Mouse (Mus musculus): ENCODE results near the gene Sppl2c. TPM values are rescaled to one million over a fixed set of nuclear protein-coding genes. Genes with fewer than 3 reads are reported as not detected.

Sppl2c gene
- polyA plus RNA-seq, 1 experiment from 2014 or later, result not detected

- H3K27me3 ChIP-seq (ENCODE audit: control insufficient read depth, insufficient read depth, low read depth, low read length), result peaks cover 16% of the 10 kb centered on the region
- no peaks in the 10 kb centered on the region for H3K36me3 ChIP-seq (ENCODE audit: control insufficient read depth, insufficient read depth, low read length)
- peak overlapping the region; percentile 51 for H3K4me2 ChIP-seq (ENCODE audit: low read depth, low read length)
- WGBS, result 6% methylated on average over 23 of the region's 23 CpGs
- peak overlapping the region; percentile 24 for H3K4me3 ChIP-seq (ENCODE audit: low read length)
- peak; percentile 92 for ATAC-seq (ENCODE audit: low read depth)
- H3K9me3 ChIP-seq (ENCODE audit: control insufficient read depth, low read length), result no peaks in the 10 kb centered on the region
- no peak overlapping the region for H3K27ac ChIP-seq (ENCODE audit: low read length)
- H3K9ac ChIP-seq (ENCODE audit: low read length), result no peak overlapping the region
- H3K4me1 ChIP-seq (replicated peaks; ENCODE audit: control insufficient read depth, insufficient read depth, low read length), result peaks cover 6% of the 10 kb centered on the region
Measured at GRCm38 (mm10) chr11:104157603-104158259, 28.4 kb upstream of the Sppl2c start.

GRCm38 (mm10) chr11:104158260-104158907 lies 27.7 kb upstream of the Sppl2c start:
- ATAC-seq (ENCODE audit: low read depth), result no peak
- peak overlapping the region; percentile 24 for H3K4me3 ChIP-seq (ENCODE audit: low read length)
- 13% methylated on average over 17 of the region's 17 CpGs for WGBS
- H3K27me3 ChIP-seq (ENCODE audit: control insufficient read depth, insufficient read depth, low read depth, low read length), result peaks cover 16% of the 10 kb centered on the region
- peaks cover 6% of the 10 kb centered on the region for H3K4me1 ChIP-seq (replicated peaks; ENCODE audit: control insufficient read depth, insufficient read depth, low read length)
- H3K36me3 ChIP-seq (ENCODE audit: control insufficient read depth, insufficient read depth, low read length), result no peaks in the 10 kb centered on the region
- peak overlapping the region; percentile 51 for H3K4me2 ChIP-seq (ENCODE audit: low read depth, low read length)
- no peak overlapping the region for H3K9ac ChIP-seq (ENCODE audit: low read length)
- H3K9me3 ChIP-seq (ENCODE audit: control insufficient read depth, low read length), result no peaks in the 10 kb centered on the region
- H3K27ac ChIP-seq (ENCODE audit: low read length), result no peak overlapping the region

- H3K36me3 ChIP-seq (ENCODE audit: control insufficient read depth, insufficient read depth, low read length), result no peaks in the 10 kb centered on the region
- H3K9ac ChIP-seq (ENCODE audit: low read length), result no peak overlapping the region
- WGBS, result 69% methylated on average over 4 of the region's 4 CpGs
- H3K4me3 ChIP-seq (ENCODE audit: low read length), result no peak overlapping the region
- H3K4me2 ChIP-seq (ENCODE audit: low read depth, low read length), result no peak overlapping the region
- H3K9me3 ChIP-seq (ENCODE audit: control insufficient read depth, low read length), result no peaks in the 10 kb centered on the region
- no peak for ATAC-seq (ENCODE audit: low read depth)
- peaks cover 16% of the 10 kb centered on the region for H3K27me3 ChIP-seq (ENCODE audit: control insufficient read depth, insufficient read depth, low read depth, low read length)
- H3K27ac ChIP-seq (ENCODE audit: low read length), result no peak overlapping the region
- H3K4me1 ChIP-seq (replicated peaks; ENCODE audit: control insufficient read depth, insufficient read depth, low read length), result peaks cover 6% of the 10 kb centered on the region
Measured at GRCm38 (mm10) chr11:104159769-104160272, 26.3 kb upstream of the Sppl2c start.

- peaks cover 16% of the 10 kb centered on the region for H3K27me3 ChIP-seq (ENCODE audit: control insufficient read depth, insufficient read depth, low read depth, low read length)
- no peak overlapping the region for H3K4me2 ChIP-seq (ENCODE audit: low read depth, low read length)
- ATAC-seq (ENCODE audit: low read depth), result no peak
- no peaks in the 10 kb centered on the region for H3K9me3 ChIP-seq (ENCODE audit: control insufficient read depth, low read length)
- no peak overlapping the region for H3K27ac ChIP-seq (ENCODE audit: low read length)
- H3K36me3 ChIP-seq (ENCODE audit: control insufficient read depth, insufficient read depth, low read length), result no peaks in the 10 kb centered on the region
- H3K4me3 ChIP-seq (ENCODE audit: low read length), result no peak overlapping the region
- H3K4me1 ChIP-seq (replicated peaks; ENCODE audit: control insufficient read depth, insufficient read depth, low read length), result peaks cover 6% of the 10 kb centered on the region
- H3K9ac ChIP-seq (ENCODE audit: low read length), result no peak overlapping the region
- WGBS, result 70% methylated on average over 5 of the region's 5 CpGs
Measured at GRCm38 (mm10) chr11:104161153-104161552, 25.0 kb upstream of the Sppl2c start.

GRCm38 (mm10) chr11:104164257-104164656 lies 21.9 kb upstream of the Sppl2c start:
- peaks cover 2% of the 10 kb centered on the region for H3K27me3 ChIP-seq (ENCODE audit: control insufficient read depth, insufficient read depth, low read depth, low read length)
- no peaks in the 10 kb centered on the region for H3K36me3 ChIP-seq (ENCODE audit: control insufficient read depth, insufficient read depth, low read length)
- ATAC-seq (ENCODE audit: low read depth), result no peak
- no peak overlapping the region for H3K27ac ChIP-seq (ENCODE audit: low read length)
- H3K9me3 ChIP-seq (ENCODE audit: control insufficient read depth, low read length), result no peaks in the 10 kb centered on the region
- H3K4me2 ChIP-seq (ENCODE audit: low read depth, low read length), result no peak overlapping the region
- H3K9ac ChIP-seq (ENCODE audit: low read length), result no peak overlapping the region
- no peak overlapping the region for H3K4me3 ChIP-seq (ENCODE audit: low read length)
- 84% methylated on average over 10 of the region's 10 CpGs for WGBS
- no peaks in the 10 kb centered on the region for H3K4me1 ChIP-seq (replicated peaks; ENCODE audit: control insufficient read depth, insufficient read depth, low read length)

- H3K9me3 ChIP-seq (ENCODE audit: control insufficient read depth, low read length), result no peaks in the 10 kb centered on the region
- H3K36me3 ChIP-seq (ENCODE audit: control insufficient read depth, insufficient read depth, low read length), result no peaks in the 10 kb centered on the region
- ATAC-seq (ENCODE audit: low read depth), result no peak
- H3K9ac ChIP-seq (ENCODE audit: low read length), result no peak overlapping the region
- peaks cover 2% of the 10 kb centered on the region for H3K27me3 ChIP-seq (ENCODE audit: control insufficient read depth, insufficient read depth, low read depth, low read length)
- no peak overlapping the region for H3K4me2 ChIP-seq (ENCODE audit: low read depth, low read length)
- no peak overlapping the region for H3K27ac ChIP-seq (ENCODE audit: low read length)
- H3K4me3 ChIP-seq (ENCODE audit: low read length), result no peak overlapping the region
- WGBS, result 28% methylated on average over 12 of the region's 12 CpGs
- no peaks in the 10 kb centered on the region for H3K4me1 ChIP-seq (replicated peaks; ENCODE audit: control insufficient read depth, insufficient read depth, low read length)
Measured at GRCm38 (mm10) chr11:104171281-104171781, 14.8 kb upstream of the Sppl2c start.

- no peaks in the 10 kb centered on the region for H3K4me1 ChIP-seq (replicated peaks; ENCODE audit: control insufficient read depth, insufficient read depth, low read length)
- H3K4me3 ChIP-seq (ENCODE audit: low read length), result no peak overlapping the region
- no peak for ATAC-seq (ENCODE audit: low read depth)
- H3K4me2 ChIP-seq (ENCODE audit: low read depth, low read length), result no peak overlapping the region
- no peaks in the 10 kb centered on the region for H3K36me3 ChIP-seq (ENCODE audit: control insufficient read depth, insufficient read depth, low read length)
- H3K27ac ChIP-seq (ENCODE audit: low read length), result no peak overlapping the region
- 21% methylated on average over 7 of the region's 7 CpGs for WGBS
- H3K9me3 ChIP-seq (ENCODE audit: control insufficient read depth, low read length), result no peaks in the 10 kb centered on the region
- no peaks in the 10 kb centered on the region for H3K27me3 ChIP-seq (ENCODE audit: control insufficient read depth, insufficient read depth, low read depth, low read length)
- no peak overlapping the region for H3K9ac ChIP-seq (ENCODE audit: low read length)
Measured at GRCm38 (mm10) chr11:104178893-104179292, 7.2 kb upstream of the Sppl2c start.

- ATAC-seq (ENCODE audit: low read depth), result no peak
- Histone ChIP-seq H3K4me1 (replicated peaks; ENCODE audit: control insufficient read depth, insufficient read depth, low read length) (no peaks in the 10 kb centered on the region), H3K9me3 (ENCODE audit: control insufficient read depth, low read length) (no peaks in the 10 kb centered on the region), H3K36me3 (ENCODE audit: control insufficient read depth, insufficient read depth, low read length) (no peaks in the 10 kb centered on the region), H3K4me3 (ENCODE audit: low read length) (no peak overlapping the region), H3K27me3 (ENCODE audit: control insufficient read depth, insufficient read depth, low read depth, low read length) (no peaks in the 10 kb centered on the region), H3K9ac (ENCODE audit: low read length) (no peak overlapping the region), H3K4me2 (ENCODE audit: low read depth, low read length) (no peak overlapping the region), H3K27ac (ENCODE audit: low read length) (no peak overlapping the region)
- WGBS, result 51% methylated on average over 5 of the region's 5 CpGs
Measured at GRCm38 (mm10) chr11:104179804-104180203, 6.3 kb upstream of the Sppl2c start.

- Histone ChIP-seq H3K9ac (ENCODE audit: low read length) (no peak overlapping the region), H3K4me3 (ENCODE audit: low read length) (no peak overlapping the region), H3K27me3 (ENCODE audit: control insufficient read depth, insufficient read depth, low read depth, low read length) (no peaks in the 10 kb centered on the region), H3K4me1 (replicated peaks; ENCODE audit: control insufficient read depth, insufficient read depth, low read length) (no peaks in the 10 kb centered on the region), H3K9me3 (ENCODE audit: control insufficient read depth, low read length) (no peaks in the 10 kb centered on the region), H3K27ac (ENCODE audit: low read length) (no peak overlapping the region), H3K36me3 (ENCODE audit: control insufficient read depth, insufficient read depth, low read length) (no peaks in the 10 kb centered on the region), H3K4me2 (ENCODE audit: low read depth, low read length) (no peak overlapping the region)
- ATAC-seq (ENCODE audit: low read depth), result no peak
- WGBS, result 63% methylated on average over 3 of the region's 3 CpGs
Measured at GRCm38 (mm10) chr11:104182141-104182540, 4.0 kb upstream of the Sppl2c start.

Data from lung, embryonic 16.5 days (tissue).